Comparison of ENCODE assay signal across 17 mouse cellular contexts in the genomic region with DNA sequence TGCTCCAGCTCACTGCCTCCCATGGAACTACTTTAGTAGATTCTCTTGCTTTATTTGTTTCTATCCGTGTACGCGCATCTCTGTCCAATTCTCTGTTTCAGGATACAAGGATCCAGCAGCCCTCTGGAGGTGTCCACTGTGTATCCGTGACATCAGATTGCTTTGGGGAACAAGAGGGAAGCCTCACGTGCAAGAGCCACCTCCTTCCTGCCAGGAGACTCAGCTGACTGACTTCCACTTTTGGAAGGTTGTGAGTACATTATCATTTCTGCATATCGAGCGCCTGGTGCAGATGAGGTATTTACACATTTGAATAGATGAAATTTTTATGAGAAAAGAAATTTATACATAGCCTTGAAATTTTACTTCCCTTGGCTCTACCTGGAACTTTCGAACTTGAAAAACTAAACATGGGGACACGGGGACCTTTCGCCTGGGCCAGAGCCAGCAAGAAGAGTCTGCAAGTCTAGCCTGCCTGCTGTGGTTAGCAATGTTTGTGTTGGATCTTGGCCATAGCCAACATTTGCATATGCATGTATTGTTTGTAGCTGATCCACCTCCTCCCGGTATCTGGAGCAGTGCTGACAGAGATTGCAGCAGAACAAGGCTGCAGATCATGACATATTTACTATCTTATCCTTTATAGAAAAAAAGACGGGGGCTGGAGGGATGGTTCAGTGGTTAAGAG.
DNase-seq lines count a peak whose midpoint lies in the region; ATAC-seq and TF ChIP-seq lines count a peak whose summit lies in the region.
"Had no signal": no experiment of that assay in that cellular context is flagged by ENCODE, and none has a peak within 500 bp of the region (broad histone marks: within the 10 kb centered on the region; RNA-seq: fewer than 3 reads in every experiment).

No protein-coding gene starts in this region.

- no peaks in the 10 kb centered on the region for H3K36me3 ChIP-seq in hindbrain, postnatal 0 days (ENCODE audit: insufficient read depth, low read length)
- no peaks in the 10 kb centered on the region for H3K36me3 ChIP-seq in hindbrain, embryonic 16.5 days (ENCODE audit: control insufficient read depth, insufficient read depth, low read length)
- no peaks in the 10 kb centered on the region for H3K36me3 ChIP-seq in midbrain, postnatal 0 days (ENCODE audit: insufficient read depth, low read length)
- no peaks in the 10 kb centered on the region for H3K36me3 ChIP-seq in midbrain, embryonic 15.5 days (replicated peaks)
- H3K36me3 ChIP-seq: liver, embryonic 15.5 days; neural tube, embryonic 15.5 days; stomach, embryonic 15.5 days had no signal

- ATAC-seq in hindbrain, postnatal 0 days, result no peak
- no peak for ATAC-seq in hindbrain, embryonic 16.5 days
- ATAC-seq in midbrain, postnatal 0 days (ENCODE audit: low FRiP score), result no peak
- no peak for ATAC-seq in midbrain, embryonic 15.5 days (replicated peaks)
- ATAC-seq in CD4-positive, CD25-positive, alpha-beta regulatory T cell, adult 4 months, result no peak
- ATAC-seq: activated CD4-positive, CD25-positive, alpha-beta regulatory T cell, adult 4 months; intestine, embryonic 16.5 days had no signal

- no peaks in the 10 kb centered on the region for H3K9me3 ChIP-seq in hindbrain, postnatal 0 days (ENCODE audit: low read length)
- H3K9me3 ChIP-seq in hindbrain, embryonic 16.5 days (ENCODE audit: control insufficient read depth, low read length), result no peaks in the 10 kb centered on the region
- H3K9me3 ChIP-seq in midbrain, postnatal 0 days (ENCODE audit: low read length), result no peaks in the 10 kb centered on the region
- no peaks in the 10 kb centered on the region for H3K9me3 ChIP-seq in midbrain, embryonic 15.5 days
- H3K9me3 ChIP-seq: liver, embryonic 15.5 days; neural tube, embryonic 15.5 days; stomach, embryonic 15.5 days had no signal

- no peaks in the 10 kb centered on the region for H3K4me1 ChIP-seq in hindbrain, postnatal 0 days (ENCODE audit: insufficient read depth, low read length)
- no peaks in the 10 kb centered on the region; the same call in 1 of the 2 replicates for H3K4me1 ChIP-seq in hindbrain, embryonic 16.5 days (ENCODE audit: control insufficient read depth, insufficient read depth, low read depth, low read length)
- no peaks in the 10 kb centered on the region for H3K4me1 ChIP-seq in midbrain, postnatal 0 days (ENCODE audit: insufficient read depth, low read length)
- H3K4me1 ChIP-seq in midbrain, embryonic 15.5 days, result peaks cover 8% of the 10 kb centered on the region; the same call in 1 of the 2 replicates
- H3K4me1 ChIP-seq: liver, embryonic 15.5 days; stomach, embryonic 15.5 days had no signal

- H3K4me2 ChIP-seq in hindbrain, postnatal 0 days (ENCODE audit: low read depth, low read length), result no peak overlapping the region
- H3K4me2 ChIP-seq in hindbrain, embryonic 16.5 days (ENCODE audit: low read length), result no peak overlapping the region
- H3K4me2 ChIP-seq in midbrain, postnatal 0 days (ENCODE audit: low read depth, low read length, poor library complexity, severe bottlenecking), result no peak overlapping the region
- H3K4me2 ChIP-seq in midbrain, embryonic 15.5 days, result no peak overlapping the region
- H3K4me2 ChIP-seq: liver, embryonic 15.5 days; neural tube, embryonic 15.5 days; stomach, embryonic 15.5 days had no signal

- H3K27ac ChIP-seq in hindbrain, postnatal 0 days, result no peak overlapping the region
- no peak overlapping the region for H3K27ac ChIP-seq in hindbrain, embryonic 16.5 days (ENCODE audit: low read depth, low read length)
- H3K27ac ChIP-seq in midbrain, postnatal 0 days (ENCODE audit: low read depth, low read length), result no peak overlapping the region
- no peak overlapping the region for H3K27ac ChIP-seq in midbrain, embryonic 15.5 days
- H3K27ac ChIP-seq: liver, embryonic 15.5 days; neural tube, embryonic 15.5 days; stomach, embryonic 15.5 days had no signal

- H3K27me3 ChIP-seq in hindbrain, postnatal 0 days (ENCODE audit: insufficient read depth, low read length), result peaks cover 13% of the 10 kb centered on the region; the same call in 1 of the 2 replicates
- no peaks in the 10 kb centered on the region for H3K27me3 ChIP-seq in hindbrain, embryonic 16.5 days (replicated peaks; ENCODE audit: control insufficient read depth, insufficient read depth, low read length)
- H3K27me3 ChIP-seq in midbrain, postnatal 0 days (ENCODE audit: insufficient read depth, low read length), result no peaks in the 10 kb centered on the region
- no peaks in the 10 kb centered on the region; the same call in 1 of the 2 replicates for H3K27me3 ChIP-seq in midbrain, embryonic 15.5 days (replicated peaks)
- H3K27me3 ChIP-seq: liver, embryonic 15.5 days; neural tube, embryonic 15.5 days had no signal

- no peak overlapping the region for H3K4me3 ChIP-seq in hindbrain, postnatal 0 days (ENCODE audit: low read length)
- H3K4me3 ChIP-seq in hindbrain, embryonic 16.5 days (ENCODE audit: low read length), result no peak overlapping the region
- no peak overlapping the region for H3K4me3 ChIP-seq in midbrain, postnatal 0 days (ENCODE audit: low read depth, low read length)
- H3K4me3 ChIP-seq in midbrain, embryonic 15.5 days, result no peak overlapping the region
- H3K4me3 ChIP-seq: erythroblast, embryonic 14.5 days; liver, embryonic 15.5 days; neural tube, embryonic 15.5 days; stomach, embryonic 15.5 days had no signal

- DNase-seq in hindbrain, postnatal 0 days (ENCODE audit: low spot score), result peak; percentile 54
- DNase-seq in midbrain, postnatal 0 days (ENCODE audit: low spot score), result peak; percentile 36
- peak; percentile 27 for DNase-seq in kidney, adult 9 months
- peak; percentile 35 to 43 for DNase-seq in urinary bladder, postnatal 36 days (ENCODE audit: low spot score in 2 of 2)
- no peak for DNase-seq in thymus, postnatal 36 days
- DNase-seq: cerebellum, adult 11-12 months; gastrocnemius, postnatal 25 days; retina, postnatal 1 day had no signal

- no peak overlapping the region for H3K9ac ChIP-seq in hindbrain, postnatal 0 days (replicated peaks; ENCODE audit: low read length)
- H3K9ac ChIP-seq in hindbrain, embryonic 16.5 days (ENCODE audit: low read depth, low read length), result no peak overlapping the region
- no peak overlapping the region for H3K9ac ChIP-seq in midbrain, postnatal 0 days (replicated peaks; ENCODE audit: low read length, poor library complexity, severe bottlenecking)
- H3K9ac ChIP-seq in midbrain, embryonic 15.5 days, result no peak overlapping the region
- H3K9ac ChIP-seq: liver, embryonic 15.5 days; neural tube, embryonic 15.5 days; stomach, embryonic 15.5 days had no signal

- WGBS in hindbrain, postnatal 0 days, result 47% methylated on average over 12 of the region's 12 CpGs
- 57% methylated on average over 12 of the region's 12 CpGs for WGBS in hindbrain, embryonic 16.5 days
- 65% methylated on average over 12 of the region's 12 CpGs for WGBS in midbrain, postnatal 0 days
- 71% methylated on average over 12 of the region's 12 CpGs for WGBS in midbrain, embryonic 15.5 days

- no peak for TF ChIP-seq CTCF in hindbrain, postnatal 0 days (IDR thresholded peaks at IDR 0.05; ENCODE audit: low read depth)
- TF ChIP-seq CTCF in midbrain, postnatal 0 days (IDR thresholded peaks at IDR 0.05), result no peak

Comparison
In these comparisons a context has a peak if more than half of its experiments do, and no peak if none do; other contexts are left out.
1. DNase-seq: peak in hindbrain, postnatal 0 days (single experiment), midbrain, postnatal 0 days (single experiment), kidney, adult 9 months (single experiment) and urinary bladder, postnatal 36 days (2 of 2); none in thymus, postnatal 36 days (0 of 2).